Mouse (Mus musculus) midbrain, postnatal 0 days (tissue): ENCODE data around the gene Bcl2a1d. TPM values are rescaled to one million over a fixed set of nuclear protein-coding genes. Genes with fewer than 3 reads are reported as not detected.

Source experiments
- polyA plus RNA-seq: library from polyadenylated mRNA; unstranded; fragments of >200 nt; fragmentation: Nextera tagmentation; extraction: Ambion mirVana; gene quantifications from 2 replicates; pipeline ENCODE4 v1.2.1, GENCODE M21; 2015
- total RNA-seq: library from RNA; depleted of rRNA; stranded (reverse); fragments of >200 nt; gene quantifications from 2 replicates; pipeline ENCODE4 v1.2.3, GENCODE M21; 2014; rRNA removed

Gene Bcl2a1d
- total and polyA plus RNA-seq, 2 experiments from 2014 or later, result not detected

Other genes with a start within 250 kb of the Bcl2a1d start
- gene Syncrip, start 249.3 kb downstream of the Bcl2a1d start, total RNA-seq, result 79.0 and 92.1 TPM in 2 replicates
- 55.8 and 64.0 TPM in 2 replicates for gene Syncrip, start 249.3 kb downstream of the Bcl2a1d start, polyA plus RNA-seq
- gene Zfp949, start 183.9 kb downstream of the Bcl2a1d start, total RNA-seq, result 11.1 and 16.5 TPM in 2 replicates
- 14.9 and 15.1 TPM in 2 replicates for gene Zfp949, start 183.9 kb downstream of the Bcl2a1d start, polyA plus RNA-seq
- 0.99 TPM in 1 of 2 replicates, not detected in the other for gene Trim43a, start 151.0 kb downstream of the Bcl2a1d start, total RNA-seq
- gene Trim43a, start 151.0 kb downstream of the Bcl2a1d start, polyA plus RNA-seq, result 0.07 and 0.29 TPM in 2 replicates
- gene Mthfsl, start 11.6 kb downstream of the Bcl2a1d start, total RNA-seq, result 11.4 and 11.7 TPM in 2 replicates
- 46.0 and 48.8 TPM in 2 replicates for gene Mthfsl, start 11.6 kb downstream of the Bcl2a1d start, polyA plus RNA-seq
- not detected in 2 replicates for gene Trim43c, start 107.2 kb upstream of the Bcl2a1d start, total RNA-seq
- gene Trim43c, start 107.2 kb upstream of the Bcl2a1d start, polyA plus RNA-seq, result not detected in 2 replicates
- gene Bcl2a1a, start 225.0 kb upstream of the Bcl2a1d start, total RNA-seq, result not detected in 2 replicates
- 0.28 TPM in 1 of 2 replicates, not detected in the other for gene Bcl2a1a, start 225.0 kb upstream of the Bcl2a1d start, polyA plus RNA-seq